Mouse (Mus musculus) lung, adult 2 months (tissue): ENCODE measurements around the gene Stx19.

Experiments used
- CTCF ChIP-seq: fragments of 200-500 bp; IDR thresholded peaks from 2 replicates; pipeline ENCODE4 v1.5.1; 2011; ENCODE audit warnings: mild to moderate bottlenecking, low read length, control low read depth; ENCODE audit not compliant: insufficient read depth
- POLR2A ChIP-seq: fragments of 200-500 bp; IDR thresholded peaks from 2 replicates; pipeline ENCODE4 v1.6.1; 2011; ENCODE audit warnings: low read depth, mild to moderate bottlenecking, control low read depth, low read length, borderline replicate concordance; ENCODE audit errors: extremely low read depth

- TF ChIP-seq CTCF (no peak), POLR2A (no peak)
Observed at GRCm38 (mm10) chr16:62799426-62799825, 15.1 kb upstream of the Stx19 start.
